Mouse (Mus musculus): ENCODE measurements at regions not wholly inside any gene's neighbourhood (a gene's known extent, or its start where the extent isn't known, plus 50 kb on each side); places are given as distances from the start of the nearest gene placed in this dataset.

DNA sequence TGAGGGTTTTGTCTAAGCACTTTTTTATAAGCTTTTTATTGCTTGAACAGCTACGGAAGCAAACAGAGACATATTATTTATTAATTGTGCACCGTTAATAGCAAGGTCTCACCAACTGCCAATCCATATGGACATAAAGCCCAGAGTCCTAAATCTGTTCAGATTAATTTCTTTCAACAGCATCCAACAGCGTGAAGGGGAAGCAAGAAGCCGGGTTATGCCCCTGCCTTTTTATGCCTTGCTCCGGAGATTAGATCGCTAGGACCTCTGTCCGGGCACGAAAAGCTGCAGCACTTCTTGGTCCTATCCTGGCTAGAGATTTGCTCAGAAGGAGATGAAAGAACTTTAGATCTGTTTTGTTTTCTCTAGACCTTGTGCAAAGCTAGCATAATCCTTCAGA, 289.6 kb upstream of the Epha7 start:
- no peaks in the 10 kb centered on the region for H3K27me3 ChIP-seq
- no peaks in the 10 kb centered on the region for H3K36me3 ChIP-seq
- H3K9ac ChIP-seq, result no peak overlapping the region
- no peaks in the 10 kb centered on the region for H3K9me3 ChIP-seq
- H3K4me2 ChIP-seq, result no peak overlapping the region
- no peak overlapping the region for H3K4me3 ChIP-seq
- no peaks in the 10 kb centered on the region for H3K4me1 ChIP-seq
- ATAC-seq (ENCODE audit: insufficient number of reproducible peaks, insufficient read depth, low FRiP score, low TSS enrichment, low read depth), result no peak
- no peak overlapping the region for H3K27ac ChIP-seq
- WGBS, result 76% methylated on average over 8 of the region's 8 CpGs

DNA sequence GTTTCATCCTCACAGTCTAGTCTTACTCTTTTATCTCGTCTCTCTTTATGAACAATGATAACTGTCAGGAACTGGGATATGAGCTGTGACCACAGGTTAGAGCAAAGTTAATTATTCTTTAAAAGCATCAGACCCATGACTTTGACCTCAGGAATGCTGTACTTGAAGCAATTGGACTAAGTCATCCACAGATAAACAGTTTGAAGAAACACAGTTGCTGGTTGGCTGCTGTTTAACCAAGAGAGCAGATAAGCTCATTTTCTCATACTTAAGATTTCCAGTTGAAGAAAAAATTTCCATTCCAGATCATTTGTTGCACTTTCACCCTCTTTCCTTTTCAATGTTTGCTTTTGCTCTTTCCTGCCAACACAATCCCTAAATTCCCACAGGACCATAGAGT, 270.7 kb upstream of the Epha7 start:
- Histone ChIP-seq H3K4me2 (no peak overlapping the region), H3K4me3 (no peak overlapping the region), H3K4me1 (no peaks in the 10 kb centered on the region), H3K27me3 (no peaks in the 10 kb centered on the region), H3K9me3 (no peaks in the 10 kb centered on the region), H3K36me3 (no peaks in the 10 kb centered on the region), H3K9ac (no peak overlapping the region), H3K27ac (no peak overlapping the region)
- 46% methylated on average over 1 of the region's 1 CpGs for WGBS
- ATAC-seq (ENCODE audit: insufficient number of reproducible peaks, insufficient read depth, low FRiP score, low TSS enrichment, low read depth), result no peak

DNA sequence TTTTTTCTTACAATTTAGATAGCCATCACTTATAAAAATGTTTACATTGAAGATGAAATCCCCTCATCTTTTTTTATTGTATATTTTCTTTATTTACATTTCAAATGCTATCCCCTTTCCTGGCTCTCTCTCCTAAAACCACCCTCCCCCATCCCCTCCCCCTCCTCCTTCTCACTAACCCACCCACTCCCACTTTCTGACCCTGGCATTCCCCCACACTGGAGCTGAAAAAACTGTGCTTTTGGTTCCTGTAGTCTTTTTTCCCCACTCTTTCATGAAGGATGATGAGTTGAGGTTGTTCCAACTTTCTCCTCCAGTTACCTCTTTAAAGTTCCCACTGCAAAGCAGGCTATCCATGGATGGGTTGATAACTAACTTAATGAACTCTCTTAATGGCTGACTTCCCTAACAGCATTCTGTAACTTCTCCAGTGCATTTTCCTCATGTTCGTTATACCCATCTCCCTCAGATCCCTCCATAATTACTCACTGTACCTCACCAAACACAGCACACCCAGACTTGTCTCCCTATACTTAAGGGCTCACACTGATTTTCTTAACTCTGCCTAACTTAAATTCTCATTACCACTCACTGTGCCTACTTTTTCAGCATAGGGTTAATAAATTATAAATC, 270.1 kb upstream of the Epha7 start:
- no peaks in the 10 kb centered on the region for H3K9me3 ChIP-seq
- 59% methylated on average over 1 of the region's 1 CpGs for WGBS
- no peak for ATAC-seq (ENCODE audit: insufficient number of reproducible peaks, insufficient read depth, low FRiP score, low TSS enrichment, low read depth)

DNA sequence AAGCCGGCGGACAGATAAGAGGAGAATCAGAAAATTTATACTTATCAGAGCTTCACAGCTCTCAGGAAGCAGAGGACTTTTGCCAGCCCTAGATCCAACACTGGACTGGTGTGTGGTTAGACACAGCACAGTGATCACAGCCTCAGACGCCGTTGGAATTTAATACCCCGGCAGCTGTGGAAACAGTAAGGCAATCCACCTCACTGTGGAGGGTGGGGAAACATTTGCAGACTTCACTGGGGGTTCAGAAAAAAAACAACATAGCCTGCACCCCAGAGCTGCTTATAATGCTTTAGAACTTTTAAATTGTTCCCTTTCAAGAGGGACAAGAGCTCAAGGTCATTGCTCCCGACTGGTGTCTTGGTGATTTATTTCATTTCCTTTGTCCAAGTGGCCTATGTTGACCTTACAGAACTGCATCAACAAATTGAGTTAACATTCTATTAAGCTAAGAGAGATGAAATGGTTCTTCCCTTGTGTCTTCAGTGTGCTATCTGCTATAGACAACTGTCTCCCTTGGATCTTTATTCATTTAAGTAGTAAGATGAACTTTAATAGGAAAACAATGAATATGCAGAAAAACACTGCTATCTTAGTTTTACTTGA, 264.6 kb upstream of the Epha7 start:
- WGBS, result 46% methylated on average over 6 of the region's 6 CpGs
- 0 out of 2 replicates have a peak, but pooled peaks have one; percentile 48 for ATAC-seq (ENCODE audit: insufficient number of reproducible peaks, insufficient read depth, low FRiP score, low TSS enrichment, low read depth)
- Histone ChIP-seq H3K4me2 (no peak overlapping the region), H3K36me3 (no peaks in the 10 kb centered on the region), H3K27ac (no peak overlapping the region), H3K9ac (no peak overlapping the region), H3K4me3 (no peak overlapping the region), H3K27me3 (no peaks in the 10 kb centered on the region), H3K4me1 (0 out of 2 replicates have a peak, but pooled peaks cover 4% of the 10 kb centered on the region), H3K9me3 (no peaks in the 10 kb centered on the region)

More for the DNA sequence above, 270.1 kb upstream of the Epha7 start:
- no peak overlapping the region for H3K27ac ChIP-seq
- H3K4me1 ChIP-seq, result no peaks in the 10 kb centered on the region
- H3K36me3 ChIP-seq, result no peaks in the 10 kb centered on the region
- H3K4me2 ChIP-seq, result no peak overlapping the region
- no peak overlapping the region for H3K4me3 ChIP-seq
- no peaks in the 10 kb centered on the region for H3K27me3 ChIP-seq
- H3K9ac ChIP-seq, result no peak overlapping the region

DNA sequence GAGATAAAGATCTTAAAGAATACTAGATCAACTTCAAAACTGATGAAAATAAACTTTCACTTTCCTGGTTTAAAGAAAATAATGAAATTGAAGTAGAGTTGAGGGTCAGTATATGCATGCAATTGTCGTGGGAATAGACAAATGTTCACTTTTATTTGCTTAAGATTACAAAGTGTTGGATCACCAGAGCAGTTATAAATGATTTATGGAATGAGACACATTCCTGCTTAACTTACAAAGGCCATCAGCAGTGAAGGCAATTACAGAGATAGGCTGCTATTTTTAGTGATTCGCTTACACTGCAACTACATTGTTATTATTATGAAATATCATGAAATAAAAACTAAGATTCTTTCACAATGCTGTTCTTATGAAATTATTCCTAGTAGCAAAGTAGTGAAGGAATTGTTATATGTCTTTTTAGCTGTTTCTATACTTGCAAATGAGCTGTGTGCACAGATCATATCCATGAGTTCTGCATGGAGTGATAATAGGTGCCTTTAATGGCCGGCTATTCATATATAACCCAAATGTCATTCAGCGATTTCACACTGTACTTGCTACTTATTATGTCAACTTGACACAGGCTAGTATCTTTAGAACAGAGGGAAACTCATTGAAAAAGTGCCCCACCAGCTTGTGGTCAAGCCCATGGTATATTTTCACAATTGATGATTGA, 241.7 kb upstream of the Epha7 start:
- no peak overlapping the region for H3K9ac ChIP-seq
- H3K27ac ChIP-seq, result no peak overlapping the region
- ATAC-seq (ENCODE audit: insufficient number of reproducible peaks, insufficient read depth, low FRiP score, low TSS enrichment, low read depth), result no peak
- H3K27me3 ChIP-seq, result no peaks in the 10 kb centered on the region
- no peak overlapping the region for H3K4me3 ChIP-seq
- H3K9me3 ChIP-seq, result no peaks in the 10 kb centered on the region
- WGBS, result 84% methylated on average over 4 of the region's 4 CpGs
- H3K4me1 ChIP-seq, result no peaks in the 10 kb centered on the region
- no peak overlapping the region for H3K4me2 ChIP-seq
- H3K36me3 ChIP-seq, result no peaks in the 10 kb centered on the region

DNA sequence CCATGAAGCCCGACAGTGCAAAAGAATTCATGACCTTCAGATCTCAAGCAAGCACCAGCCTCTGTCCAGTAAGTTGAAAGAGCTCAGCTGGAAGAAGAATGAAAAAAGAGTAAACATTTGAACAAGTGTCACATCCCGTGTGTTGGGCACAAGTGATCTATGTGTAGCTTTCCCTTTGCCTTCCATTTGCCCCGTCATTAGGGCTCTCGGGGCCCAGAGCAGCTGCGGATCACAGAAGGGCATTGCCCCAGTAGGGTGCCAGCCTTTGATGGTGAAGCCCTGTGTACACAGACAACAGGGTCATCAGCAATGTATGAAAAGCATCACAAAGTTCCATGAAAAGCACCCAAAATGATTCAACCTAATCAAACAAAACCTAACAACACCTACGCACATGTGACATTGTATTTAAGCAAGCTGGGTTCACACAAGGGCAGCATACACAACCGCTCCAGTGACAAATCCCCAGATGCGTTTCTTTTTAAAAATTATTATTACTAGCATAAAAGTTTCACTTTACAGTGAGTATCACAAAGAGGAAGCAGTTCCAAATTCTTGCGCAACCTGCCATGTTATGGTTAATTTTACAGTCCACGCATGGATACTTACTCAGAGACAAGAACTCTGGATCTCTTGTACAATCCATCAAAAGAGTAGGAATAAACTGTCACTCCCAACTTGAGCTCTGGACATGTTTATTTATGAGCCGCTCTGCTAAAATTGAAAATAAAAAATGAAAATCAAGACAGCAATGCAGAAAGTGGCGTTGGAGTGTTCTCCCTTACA, 224.0 kb upstream of the Epha7 start:
- no peak for ATAC-seq (ENCODE audit: insufficient number of reproducible peaks, insufficient read depth, low FRiP score, low TSS enrichment, low read depth)
- Histone ChIP-seq H3K27me3 (no peaks in the 10 kb centered on the region), H3K9me3 (no peaks in the 10 kb centered on the region), H3K36me3 (no peaks in the 10 kb centered on the region), H3K4me2 (no peak overlapping the region), H3K4me1 (no peaks in the 10 kb centered on the region), H3K27ac (no peak overlapping the region), H3K9ac (no peak overlapping the region), H3K4me3 (no peak overlapping the region)
- WGBS, result 88% methylated on average over 12 of the region's 12 CpGs

All from embryonic facial prominence, embryonic 13.5 days (tissue).